Mouse (Mus musculus): Measurements from ENCODE around the gene Eral1.

Eral1 gene

GRCm38 (mm10) chr11:78037831-78038752 is 42.1 kb downstream of the Eral1 start, which contains the start of gene Flot2:
Gene Flot2 (plus strand): TSS chr11:78037931.
- DNase-seq (ENCODE audit: low spot score in 2 of 2), result peak in 1 of 2 experiments; percentile 29

GRCm38 (mm10) chr11:78036791-78037190 is 43.4 kb downstream of the Eral1 start:
- no peak for DNase-seq (ENCODE audit: low spot score in 2 of 2)

- no peak for DNase-seq (ENCODE audit: low spot score in 2 of 2)
These were observed 46.1 kb downstream of the Eral1 start for GRCm38 (mm10) chr11:78033931-78034617.

GRCm38 (mm10) chr11:78032809-78033195 is 47.4 kb downstream of the Eral1 start:
- no peak for DNase-seq (ENCODE audit: low spot score in 2 of 2)

GRCm38 (mm10) chr11:78031947-78032808 is 48.0 kb downstream of the Eral1 start, which contains the start of gene Dhrs13:
Gene Dhrs13 (plus strand): TSS chr11:78032280.
- DNase-seq (ENCODE audit: low spot score in 2 of 2), result peak; percentile 81 to 89

- DNase-seq (ENCODE audit: low spot score in 2 of 2), result no peak
These were observed 48.8 kb downstream of the Eral1 start for GRCm38 (mm10) chr11:78031389-78031788.

- no peak for DNase-seq (ENCODE audit: low spot score in 2 of 2)
These were observed 49.6 kb downstream of the Eral1 start for GRCm38 (mm10) chr11:78030600-78030999.

- DNase-seq (ENCODE audit: low spot score in 2 of 2), result no peak
These were observed 50.9 kb downstream of the Eral1 start for GRCm38 (mm10) chr11:78029240-78029639.

GRCm38 (mm10) chr11:78023607-78024006 is 56.6 kb downstream of the Eral1 start:
- no peak for DNase-seq (ENCODE audit: low spot score in 2 of 2)

Data from frontal cortex, postnatal 10 days (tissue).